Mouse (Mus musculus): Measurements from ENCODE around the gene Tns1. TPM values are rescaled to one million over a fixed set of nuclear protein-coding genes. Genes with fewer than 3 reads are reported as not detected.

Gene Tns1
- total and polyA plus RNA-seq, 3 experiments, result 0.40 to 3.6 (median 0.89) TPM

DNA sequence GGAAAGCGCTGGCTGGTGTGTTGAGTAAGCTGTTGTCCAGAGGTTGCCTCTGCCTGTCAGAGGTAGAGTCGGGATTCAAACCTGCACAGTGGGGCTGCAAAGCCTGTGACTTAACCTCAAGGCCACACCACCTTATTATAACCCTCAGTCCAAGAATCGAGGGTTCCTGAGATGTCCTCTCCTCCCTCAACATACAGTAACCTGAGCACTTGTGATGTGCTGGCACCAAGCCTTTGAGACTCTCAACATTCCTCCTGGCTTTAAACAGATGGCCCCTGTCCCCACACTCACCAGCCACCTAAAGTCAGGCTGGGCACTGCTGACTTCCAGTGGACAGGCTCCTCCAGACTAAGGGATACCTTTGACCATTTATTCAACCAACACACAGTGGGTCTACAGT lies 94.6 kb downstream of the Tns1 start:
- dilution Hi-C loops (cut with MboI; ENCODE audit: extremely low pct_ligation_motif_present, extremely low pct_unique_long_range_greater_than_20kb, low sequenced_read_pairs) (no loop called here), in situ Hi-C loops (cut with MboI; ENCODE audit: low pct_ligation_motif_present, low pct_unique_long_range_greater_than_20kb, low sequenced_read_pairs) (no loop called here)
- Histone ChIP-seq H3K9ac (ENCODE audit: insufficient read depth, low read depth) (no peak overlapping the region), H3K4me1 (ENCODE audit: control insufficient read depth in 1 of 2, insufficient read depth in 2 of 2) (peaks cover 0 to 17% of the 10 kb centered on the region in 2 experiments; a peak in 2 of 4 replicates), H3K27ac (ENCODE audit: insufficient read depth, low read depth) (no peak overlapping the region), H3K79me2 (replicated peaks; ENCODE audit: control insufficient read depth, extremely low read depth, insufficient read depth, poor library complexity, severe bottlenecking) (no peaks in the 10 kb centered on the region), H3K4me2 (ENCODE audit: insufficient read depth, low read depth, poor library complexity, severe bottlenecking) (no peak overlapping the region), H3K9me3 (replicated peaks; ENCODE audit: low read length) (no peaks in the 10 kb centered on the region), H3K36me3 (replicated peaks in 1 of 2; ENCODE audit: control insufficient read depth in 1 of 2, insufficient read depth in 1 of 2, low read length in 1 of 2) (no peaks in the 10 kb centered on the region), H3K4me3 (replicated peaks in 1 of 3; ENCODE audit: low read depth in 2 of 3, low read length in 2 of 3, poor library complexity in 1 of 3) (no peak overlapping the region), H3K27me3 (replicated peaks) (peaks cover 8% of the 10 kb centered on the region)
- TF ChIP-seq USF1 (IDR thresholded peaks at IDR 0.05; ENCODE audit: low read depth, low read length), result no peak
- no peak for TF ChIP-seq RAD21 (IDR thresholded peaks at IDR 0.05; ENCODE audit: low read depth, low read length)
- TF ChIP-seq ZNF384 (IDR thresholded peaks at IDR 0.05; ENCODE audit: low read depth, low read length), result no peak
- no peak for TF ChIP-seq CHD2 (IDR thresholded peaks at IDR 0.05; ENCODE audit: low read length)
- no peak for TF ChIP-seq JUND (conservative IDR thresholded peaks at IDR 0.05; ENCODE audit: low read depth, low read length)
- no peak for TF ChIP-seq KAT2A (IDR thresholded peaks at IDR 0.05; ENCODE audit: insufficient replicate concordance, low read length)
- no peak for TF ChIP-seq ZKSCAN1 (IDR thresholded peaks at IDR 0.05; ENCODE audit: borderline replicate concordance, low read depth, low read length)
- no peak for TF ChIP-seq MXI1 (IDR thresholded peaks at IDR 0.05; ENCODE audit: low read depth, low read length)
- no peak for TF ChIP-seq ZMIZ1 (IDR thresholded peaks at IDR 0.05; ENCODE audit: low read depth, low read length)
- no peak for TF ChIP-seq USF2 (conservative IDR thresholded peaks at IDR 0.05; ENCODE audit: low read depth, low read length)
- TF ChIP-seq MEF2A (IDR thresholded peaks at IDR 0.05; ENCODE audit: borderline replicate concordance, low read depth, low read length), result no peak
- TF ChIP-seq HCFC1 (IDR thresholded peaks at IDR 0.05; ENCODE audit: low read depth, low read length), result no peak
- TF ChIP-seq ELF1 (IDR thresholded peaks at IDR 0.05; ENCODE audit: low read depth, low read length), result no peak
- no peak for TF ChIP-seq UBTF (IDR thresholded peaks at IDR 0.05; ENCODE audit: low read depth, low read length)
- DNase-seq (ENCODE audit: extremely low read depth), result no peak

GRCm38 (mm10) chr1:74028881-74029266 lies 95.4 kb downstream of the Tns1 start:
- Histone ChIP-seq H3K79me2 (replicated peaks; ENCODE audit: control insufficient read depth, extremely low read depth, insufficient read depth, poor library complexity, severe bottlenecking) (no peaks in the 10 kb centered on the region), H3K4me1 (ENCODE audit: control insufficient read depth in 1 of 2, insufficient read depth in 2 of 2) (peaks cover 0 to 17% of the 10 kb centered on the region in 2 experiments; a peak in 2 of 4 replicates), H3K27me3 (replicated peaks) (peaks cover 13% of the 10 kb centered on the region), H3K36me3 (replicated peaks in 1 of 2; ENCODE audit: control insufficient read depth in 1 of 2, insufficient read depth in 1 of 2, low read length in 1 of 2) (no peaks in the 10 kb centered on the region), H3K27ac (ENCODE audit: insufficient read depth, low read depth) (no peak overlapping the region), H3K4me2 (ENCODE audit: insufficient read depth, low read depth, poor library complexity, severe bottlenecking) (no peak overlapping the region), H3K9me3 (replicated peaks; ENCODE audit: low read length) (no peaks in the 10 kb centered on the region), H3K9ac (ENCODE audit: insufficient read depth, low read depth) (no peak overlapping the region), H3K4me3 (replicated peaks in 1 of 3; ENCODE audit: low read depth in 2 of 3, low read length in 2 of 3, poor library complexity in 1 of 3) (no peak overlapping the region)
- DNase-seq (ENCODE audit: extremely low read depth), result no peak
- TF ChIP-seq SIN3A (IDR thresholded peaks at IDR 0.05; ENCODE audit: low read length) (no peak), SMC3 (IDR thresholded peaks at IDR 0.05; ENCODE audit: low read depth, low read length) (no peak), TCF12 (IDR thresholded peaks at IDR 0.05; ENCODE audit: low read depth, low read length) (no peak), POLR2AphosphoS2 (IDR thresholded peaks at IDR 0.05; ENCODE audit: low read depth, low read length) (no peak), USF1 (IDR thresholded peaks at IDR 0.05; ENCODE audit: low read depth, low read length) (no peak), KAT2A (IDR thresholded peaks at IDR 0.05; ENCODE audit: insufficient replicate concordance, low read length) (no peak), CTCF (conservative IDR thresholded peaks at IDR 0.05 in 1 of 2, IDR thresholded peaks at IDR 0.05 in 1 of 2; ENCODE audit: low read depth in 2 of 2, low read length in 2 of 2) (no peak), ETS1 (conservative IDR thresholded peaks at IDR 0.05; ENCODE audit: low read depth, low read length) (no peak), POLR2A (IDR thresholded peaks at IDR 0.05; ENCODE audit: low read depth, low read length) (no peak), MYC (IDR thresholded peaks at IDR 0.05; ENCODE audit: low read depth, low read length) (no peak), ZNF384 (IDR thresholded peaks at IDR 0.05; ENCODE audit: low read depth, low read length) (no peak)
- dilution Hi-C loops (cut with MboI; ENCODE audit: extremely low pct_ligation_motif_present, extremely low pct_unique_long_range_greater_than_20kb, low sequenced_read_pairs) (no loop called here), in situ Hi-C loops (cut with MboI; ENCODE audit: low pct_ligation_motif_present, low pct_unique_long_range_greater_than_20kb, low sequenced_read_pairs) (no loop called here)

Measured in CH12.LX (cell line).